Mouse (Mus musculus): ENCODE results near the gene Acbd7.

Gene Acbd7

GRCm38 (mm10) chr2:3365127-3365526, 29.2 kb downstream of the Acbd7 start:
- no peak for DNase-seq (ENCODE audit: low spot score in 2 of 2)

- DNase-seq (ENCODE audit: low spot score in 2 of 2): no peak
Observed at GRCm38 (mm10) chr2:3387105-3387860, 51.3 kb downstream of the Acbd7 start.
